Comparison of ENCODE assay signal across 16 mouse cellular contexts in the genomic region with DNA sequence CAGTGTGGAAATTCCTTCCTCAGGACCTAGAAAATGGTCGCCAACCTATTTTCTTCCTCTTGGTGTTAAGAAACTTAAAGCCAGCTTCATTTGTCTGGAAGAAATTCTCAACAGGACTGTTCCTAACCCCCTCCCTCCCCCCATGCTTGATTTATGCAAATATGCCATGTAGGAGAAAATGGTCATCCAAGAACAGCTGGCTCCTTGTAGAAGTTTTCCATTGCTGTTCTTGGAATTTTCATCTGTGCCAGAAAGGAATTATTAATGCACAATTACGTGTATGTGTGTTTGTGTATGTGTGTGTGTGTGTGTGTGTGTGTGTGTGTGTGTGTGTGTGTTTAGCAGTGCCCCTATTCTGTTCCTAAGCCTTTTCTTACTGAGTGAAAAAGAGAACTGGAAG.
"Had no signal": no experiment of that assay in that cellular context is flagged by ENCODE, and none has a peak within 500 bp of the region (broad histone marks: within the 10 kb centered on the region; RNA-seq: fewer than 3 reads in every experiment).

No protein-coding gene starts in this region.

- H3K27me3 ChIP-seq: neural tube, embryonic 13.5 days; neural tube, embryonic 15.5 days; stomach, embryonic 15.5 days had no signal

- H3K4me2 ChIP-seq: neural tube, embryonic 13.5 days; neural tube, embryonic 15.5 days; stomach, embryonic 15.5 days had no signal

- DNase-seq: retina, postnatal 1 day; right cerebral cortex, adult 18-20 months; right cerebral cortex, postnatal 14 days; right cerebral cortex, postnatal 25 days; right cerebral cortex, postnatal 4 days; spleen, adult 18-20 months; thymus, adult 18-20 months; thymus, adult 2 months; thymus, postnatal 14 days; thymus, postnatal 25 days; thymus, postnatal 36 days; thymus, postnatal 4 days had no signal

- H3K36me3 ChIP-seq: neural tube, embryonic 13.5 days; neural tube, embryonic 15.5 days; stomach, embryonic 15.5 days had no signal

- H3K9me3 ChIP-seq: neural tube, embryonic 13.5 days; neural tube, embryonic 15.5 days; stomach, embryonic 15.5 days had no signal

- H3K9ac ChIP-seq: neural tube, embryonic 13.5 days; neural tube, embryonic 15.5 days; stomach, embryonic 15.5 days had no signal

- H3K27ac ChIP-seq: neural tube, embryonic 13.5 days; neural tube, embryonic 15.5 days; stomach, embryonic 15.5 days; stomach, postnatal 0 days had no signal

- H3K4me3 ChIP-seq: neural tube, embryonic 13.5 days; neural tube, embryonic 15.5 days; stomach, embryonic 15.5 days had no signal

- H3K4me1 ChIP-seq: neural tube, embryonic 13.5 days; neural tube, embryonic 15.5 days; stomach, embryonic 15.5 days had no signal
